Mouse (Mus musculus) brain, embryonic 14.5 days (tissue): Measurements from ENCODE around the gene Map3k7. TPM values are rescaled to one million over a fixed set of nuclear protein-coding genes. Genes with fewer than 3 reads are reported as not detected.

Source experiments
- DNase-seq: peaks from one replicate; pipeline ENCODE4 v3.0.0-alpha.2; 2011; ENCODE audit warnings: low read depth
- CTCF ChIP-seq: fragments of 200-500 bp; IDR thresholded peaks from 2 replicates; pipeline ENCODE4 v1.5.1; 2012; ENCODE audit warnings: inconsistent platforms, mild to moderate bottlenecking, moderate library complexity, borderline replicate concordance; ENCODE audit not compliant: insufficient read depth, insufficient read length; ENCODE audit errors: extremely low read depth
- POLR2A ChIP-seq: fragments of 200-500 bp; IDR thresholded peaks from 2 replicates; pipeline ENCODE4 v1.6.1; 2012; ENCODE audit warnings: mild to moderate bottlenecking, inconsistent platforms, borderline replicate concordance; ENCODE audit not compliant: poor library complexity, insufficient read depth, insufficient read length, severe bottlenecking; ENCODE audit errors: extremely low read depth
- polyA plus RNA-seq: library from polyadenylated mRNA; depleted of rRNA; stranded (reverse); fragments of >200 nt; gene quantifications from 2 replicates; pipeline ENCODE4 v1.2.3, GENCODE M21; 2012; rRNA removed

The Map3k7 gene
- polyA plus RNA-seq = 51.7 and 59.4 TPM in 2 replicates

GRCm38 (mm10) chr4:31963354-31964193, at the start of gene Map3k7:
TSS of gene Map3k7 (plus strand) at chr4:31964097.
- peak; percentile 98 for DNase-seq
- TF ChIP-seq CTCF (no peak), POLR2A (peak; percentile 83)

- TF ChIP-seq POLR2A = no peak
- TF ChIP-seq CTCF = no peak
- DNase-seq = peak; percentile 43
Observed at GRCm38 (mm10) chr4:31915114-31915513, 48.8 kb upstream of the Map3k7 start.

DNA sequence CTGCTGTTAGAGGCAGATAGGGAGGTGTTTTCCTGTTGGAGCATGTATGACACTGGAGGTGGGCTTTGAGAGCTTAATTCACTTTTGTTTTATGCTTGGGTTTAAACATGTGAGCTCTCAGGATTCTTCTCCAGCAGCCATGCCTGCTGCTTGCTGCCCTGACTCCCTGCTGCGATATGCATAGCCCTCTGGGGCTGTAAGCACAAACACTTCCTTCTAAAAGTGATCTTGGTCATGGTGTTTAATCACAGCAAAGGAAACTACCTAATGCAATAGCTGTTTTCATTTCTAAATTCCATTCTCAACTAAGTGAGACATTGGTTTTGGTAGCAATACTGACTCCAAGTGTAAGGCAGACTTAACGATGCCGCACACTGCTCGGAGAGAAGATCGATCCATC, 45.2 kb upstream of the Map3k7 start:
- TF ChIP-seq POLR2A (no peak), CTCF (no peak)
- no peak for DNase-seq

- DNase-seq = no peak
- no peak for TF ChIP-seq POLR2A
- no peak for TF ChIP-seq CTCF
Observed at GRCm38 (mm10) chr4:31922215-31922614, 41.7 kb upstream of the Map3k7 start.

GRCm38 (mm10) chr4:31923437-31923836, 40.5 kb upstream of the Map3k7 start:
- no peak for TF ChIP-seq POLR2A
- TF ChIP-seq CTCF = no peak
- no peak for DNase-seq

- peak; percentile 52 for DNase-seq
Observed at GRCm38 (mm10) chr4:31924301-31925185, 39.4 kb upstream of the Map3k7 start.

DNA sequence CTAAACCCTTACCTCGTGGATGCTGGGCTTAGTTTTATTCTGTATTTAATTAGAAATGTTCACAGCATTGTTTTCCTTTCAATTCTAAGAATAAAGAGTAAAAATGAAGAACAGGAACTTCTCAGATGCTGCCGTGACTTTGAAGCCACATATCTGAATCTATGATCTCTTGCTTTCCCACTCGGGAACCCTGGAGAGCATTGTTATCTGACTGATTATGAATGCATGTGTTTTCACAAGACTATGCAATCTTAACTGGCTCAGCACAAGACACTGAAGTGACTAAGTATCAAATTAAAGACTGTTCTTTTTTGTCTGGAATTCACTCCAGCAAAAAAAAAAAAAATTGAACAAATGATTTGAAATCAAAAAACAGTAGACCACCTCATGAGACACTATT, 30.7 kb upstream of the Map3k7 start:
- TF ChIP-seq POLR2A = no peak
- no peak for TF ChIP-seq CTCF
- no peak for DNase-seq

More at GRCm38 (mm10) chr4:31924301-31925185, 39.4 kb upstream of the Map3k7 start:
- no peak for TF ChIP-seq POLR2A
- no peak for TF ChIP-seq CTCF

- TF ChIP-seq POLR2A (no peak), CTCF (no peak)
- DNase-seq = no peak
Observed at GRCm38 (mm10) chr4:31935831-31936306, 28.0 kb upstream of the Map3k7 start.

DNA sequence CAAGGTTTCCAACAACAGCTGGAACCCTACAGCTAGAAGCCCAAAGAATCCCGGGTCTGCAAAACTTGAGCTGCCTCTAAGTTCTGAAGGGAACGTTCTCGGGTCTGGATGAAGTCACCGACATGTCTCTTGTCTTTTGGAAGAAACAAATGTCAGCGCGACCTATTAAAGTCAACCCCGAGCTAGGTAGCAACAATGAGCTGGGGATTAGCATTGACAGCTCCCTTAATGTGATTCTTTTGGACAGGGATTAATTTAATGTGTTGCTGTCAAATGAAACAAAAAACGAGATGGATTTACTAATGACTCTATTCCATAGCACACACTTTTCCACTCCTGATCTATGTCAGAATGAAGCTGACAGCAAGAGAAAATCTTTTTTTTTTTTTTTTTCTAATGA, 27.5 kb upstream of the Map3k7 start:
- TF ChIP-seq POLR2A (no peak), CTCF (no peak)
- DNase-seq = peak; percentile 71

GRCm38 (mm10) chr4:31936911-31937375, 27.0 kb upstream of the Map3k7 start:
- DNase-seq = peak; percentile 40
- no peak for TF ChIP-seq POLR2A
- TF ChIP-seq CTCF = no peak

GRCm38 (mm10) chr4:31937376-31938281, 26.3 kb upstream of the Map3k7 start:
- TF ChIP-seq POLR2A (no peak), CTCF (no peak)
- peak; percentile 64 for DNase-seq
